Mouse (Mus musculus): ENCODE data around the gene Pex7.

Pex7 gene

DNA sequence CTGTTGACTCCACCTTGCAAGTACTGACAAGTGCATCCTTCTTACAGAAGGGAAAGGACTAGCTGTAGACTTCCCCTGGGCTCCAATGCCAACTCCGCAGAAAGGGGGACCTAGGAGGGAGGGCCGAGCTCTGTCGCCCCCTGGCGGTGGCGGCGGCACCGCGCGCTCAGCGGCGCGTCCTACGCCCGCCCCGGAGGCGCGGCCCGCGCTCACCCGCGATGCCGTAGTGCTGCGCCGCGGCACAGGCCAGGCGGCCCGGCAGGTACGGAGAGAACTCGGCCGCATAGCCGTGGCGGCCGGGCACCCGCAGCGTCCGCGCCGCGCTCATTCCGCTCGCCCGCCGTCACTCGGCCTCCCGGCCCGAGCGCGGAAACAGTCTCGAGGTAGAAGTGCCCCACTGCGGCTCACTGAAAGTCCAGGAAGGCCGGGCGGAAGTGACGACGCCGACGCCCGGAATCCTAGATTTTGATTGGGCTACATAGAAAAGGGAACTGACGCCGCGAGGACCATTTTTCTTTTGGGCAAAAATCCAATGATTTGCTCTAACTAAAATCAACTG lies at the start of gene Pex7:
TSS of gene Pex7 (minus strand) at position 444 of the 559 bp plus-strand sequence.
- no peak for DNase-seq (ENCODE audit: extremely low read depth, low read depth, low spot score)

DNA sequence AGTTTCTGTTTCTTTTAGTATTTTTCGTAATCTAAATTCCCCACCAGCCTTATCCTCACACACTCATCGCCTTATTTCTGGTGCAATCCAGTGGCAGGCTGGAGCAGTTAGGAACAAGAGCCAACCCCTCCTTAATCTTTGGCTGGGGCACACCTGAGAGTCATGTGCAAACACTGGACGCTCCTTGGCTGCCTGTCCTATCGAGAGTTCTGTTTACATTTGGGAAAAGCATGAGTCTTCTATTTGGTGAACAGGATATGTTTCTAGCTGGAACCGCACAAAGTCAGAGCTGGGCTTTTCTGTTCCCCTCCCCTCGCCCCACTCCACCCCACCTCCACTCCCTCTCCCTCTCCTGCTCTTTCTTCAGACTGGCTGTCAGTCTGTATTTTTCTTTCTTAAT lies 49.3 kb upstream of the Pex7 start:
- DNase-seq (ENCODE audit: extremely low read depth, low read depth, low spot score) = no peak

DNA sequence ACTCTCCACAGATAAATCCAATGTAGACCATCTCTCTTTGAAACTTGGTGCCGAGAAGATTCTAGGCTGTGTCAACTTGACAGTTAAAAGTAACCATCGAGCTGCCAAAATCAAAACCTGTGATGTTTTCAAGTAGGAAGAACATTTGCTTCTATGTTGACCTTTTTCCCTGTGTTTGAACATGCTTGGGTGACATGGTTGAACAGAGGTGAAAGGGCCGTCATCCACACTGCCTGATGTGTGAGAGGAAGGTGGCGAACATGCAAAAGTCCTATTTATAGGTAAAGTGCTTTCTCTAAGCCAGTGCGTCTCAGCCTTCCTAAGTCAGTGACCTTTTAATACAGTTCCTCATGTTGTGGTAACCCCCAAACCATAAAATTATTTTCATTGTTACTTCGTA lies 48.3 kb upstream of the Pex7 start:
- DNase-seq (ENCODE audit: extremely low read depth, low read depth, low spot score) = no peak

DNA sequence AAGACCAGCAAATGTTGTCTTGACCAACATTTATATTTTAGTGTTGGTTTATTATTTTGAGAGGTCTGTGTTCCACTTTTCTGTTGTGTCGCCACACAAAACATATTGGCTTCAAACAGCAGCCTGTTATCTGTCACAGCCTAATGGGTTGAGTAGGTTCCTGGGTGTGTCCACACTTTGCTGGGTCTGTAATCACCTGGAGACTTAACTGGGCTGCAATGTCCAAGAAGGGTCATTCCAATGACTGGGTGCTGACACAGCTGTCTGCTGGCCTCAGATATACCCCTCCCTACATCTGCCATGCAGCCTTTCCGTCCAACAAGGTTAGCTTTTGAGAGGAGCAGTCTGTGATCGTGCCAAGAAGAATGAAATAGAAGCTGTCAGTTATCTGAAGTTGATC lies 47.1 kb upstream of the Pex7 start:
- no peak for DNase-seq (ENCODE audit: extremely low read depth, low read depth, low spot score)

DNA sequence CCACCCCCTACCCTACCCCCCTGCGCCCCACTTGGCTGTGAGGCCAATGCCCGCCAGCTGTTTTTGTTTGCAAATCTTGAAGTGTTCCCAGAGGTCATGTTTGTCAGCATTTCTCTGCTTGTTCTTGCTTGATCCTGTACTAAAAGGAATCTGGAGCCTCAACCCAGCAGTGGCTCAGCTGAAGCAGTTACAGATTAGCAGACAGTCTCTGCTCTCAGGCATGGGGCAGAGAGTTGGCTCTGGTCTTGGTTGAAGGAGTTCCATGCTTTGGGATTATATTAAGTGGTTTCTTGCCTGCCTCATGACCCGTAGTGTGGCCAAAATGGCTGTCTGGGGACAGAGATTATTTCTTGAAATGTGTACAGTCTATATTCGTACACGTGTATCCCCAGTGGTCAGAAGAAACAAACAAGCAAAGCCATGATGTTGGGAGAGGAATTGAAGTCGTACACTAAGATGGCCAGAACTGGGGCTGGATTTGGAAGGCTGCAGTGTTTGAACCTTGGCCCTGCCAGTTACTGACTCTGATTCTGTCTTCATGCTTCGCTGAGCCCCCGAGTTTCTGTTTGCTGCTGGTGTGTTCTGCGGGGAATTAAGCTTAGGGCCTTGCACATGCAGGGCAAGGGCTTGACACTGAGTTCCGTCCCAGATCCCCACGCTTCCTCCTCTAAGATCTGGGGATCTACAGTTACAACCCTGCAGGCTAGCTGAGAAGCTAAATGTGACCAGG lies 45.7 kb upstream of the Pex7 start:
- no peak for DNase-seq (ENCODE audit: extremely low read depth, low read depth, low spot score)

DNA sequence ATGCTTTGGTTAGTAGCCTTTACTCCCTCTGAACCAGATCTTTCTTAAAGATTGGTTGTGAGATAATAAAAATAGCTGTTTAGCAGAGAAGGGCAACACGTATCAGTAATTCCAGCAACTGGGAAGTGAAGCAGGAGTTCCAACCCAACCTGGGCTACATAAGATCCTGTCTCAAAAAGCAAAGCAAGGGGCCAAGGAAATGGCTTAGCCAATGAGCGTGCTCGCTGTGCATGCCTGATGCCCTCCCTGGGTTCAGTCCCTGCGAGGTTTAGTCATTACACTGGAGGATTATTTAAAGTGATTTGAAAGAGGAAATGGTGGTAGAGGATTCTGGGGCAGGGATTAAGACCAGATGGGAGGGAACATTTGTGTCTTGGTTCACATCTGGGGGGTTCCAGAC lies 41.6 kb upstream of the Pex7 start:
- DNase-seq (ENCODE audit: extremely low read depth, low read depth, low spot score) = no peak

DNA sequence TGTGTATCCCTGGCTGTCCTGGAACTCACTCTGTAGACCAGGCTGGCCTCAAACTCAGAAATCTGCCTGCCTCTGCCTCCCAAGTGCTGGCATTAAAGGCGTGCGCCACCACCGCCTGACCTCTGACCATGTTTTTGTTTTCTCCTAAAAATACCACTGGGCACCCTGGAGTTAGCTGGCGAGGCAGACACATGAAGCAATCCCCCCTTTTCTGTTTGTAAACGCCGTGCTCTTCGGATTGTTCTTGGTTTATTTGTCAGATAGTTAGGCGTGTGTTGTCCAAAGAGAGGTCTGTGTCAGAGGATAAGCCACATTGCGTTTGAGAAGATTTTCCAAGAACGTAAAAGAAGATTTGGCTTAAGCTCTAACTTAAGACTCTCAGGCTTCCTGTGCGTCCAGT lies 40.9 kb upstream of the Pex7 start:
- no peak for DNase-seq (ENCODE audit: extremely low read depth, low read depth, low spot score)

DNA sequence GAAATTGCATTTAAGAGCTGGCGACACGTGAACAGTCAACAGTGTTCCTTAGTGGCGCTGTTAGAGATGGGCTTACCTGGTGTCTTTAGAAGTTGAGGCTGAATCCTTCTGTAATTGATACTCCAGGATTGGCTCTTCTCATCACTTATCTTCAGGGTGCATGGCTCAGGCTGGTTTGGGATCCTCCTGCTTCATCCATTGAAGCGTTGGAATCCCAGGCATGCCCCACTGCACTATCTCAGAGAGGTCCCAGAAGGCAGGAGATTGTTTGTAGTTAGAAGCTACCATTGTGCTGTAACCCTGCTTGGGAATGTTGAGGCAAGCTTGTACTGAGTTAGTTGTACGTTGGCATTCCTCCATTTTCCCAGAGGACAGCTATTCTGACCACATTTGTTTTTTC lies 40.4 kb upstream of the Pex7 start:
- no peak for DNase-seq (ENCODE audit: extremely low read depth, low read depth, low spot score)

DNA sequence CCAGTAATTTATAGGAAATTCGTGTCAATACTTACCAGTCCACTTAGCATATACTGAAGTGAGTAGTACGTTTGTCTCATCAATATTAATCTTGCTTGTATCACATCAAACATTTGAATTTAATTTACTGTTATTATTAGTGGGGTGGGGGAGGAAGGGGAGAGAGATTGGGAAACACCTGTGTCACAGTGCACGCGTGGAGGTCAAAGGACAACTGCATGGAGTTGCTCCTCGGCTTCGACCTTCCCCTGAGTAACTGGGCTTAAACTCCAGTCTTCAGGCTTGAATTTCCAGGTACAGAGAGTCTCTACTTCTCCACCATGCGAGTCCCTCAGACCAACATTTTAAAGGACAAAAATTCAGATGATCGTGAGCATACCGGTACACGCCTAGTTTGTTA lies 40.0 kb upstream of the Pex7 start:
- DNase-seq (ENCODE audit: extremely low read depth, low read depth, low spot score) = no peak

DNA sequence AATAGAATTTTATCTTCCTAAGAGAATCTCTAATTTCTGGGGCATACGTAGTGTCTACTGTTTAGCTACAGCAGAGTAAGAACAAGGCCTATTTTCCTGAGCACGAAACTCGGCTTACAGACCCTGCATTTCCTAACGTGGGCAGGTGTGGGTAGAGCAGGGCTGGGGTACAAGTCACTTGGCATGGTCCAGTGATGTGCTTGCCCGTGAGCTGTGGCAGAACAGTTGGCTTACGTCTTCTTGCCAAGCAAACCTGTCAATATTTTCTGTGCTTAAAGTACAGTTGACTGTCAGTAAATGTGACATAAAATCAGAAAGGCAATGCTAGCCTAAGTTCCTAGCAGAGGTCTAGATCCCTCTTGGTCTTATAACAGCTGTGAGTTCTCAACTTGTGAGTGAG lies 39.2 kb upstream of the Pex7 start:
- no peak for DNase-seq (ENCODE audit: extremely low read depth, low read depth, low spot score)

DNA sequence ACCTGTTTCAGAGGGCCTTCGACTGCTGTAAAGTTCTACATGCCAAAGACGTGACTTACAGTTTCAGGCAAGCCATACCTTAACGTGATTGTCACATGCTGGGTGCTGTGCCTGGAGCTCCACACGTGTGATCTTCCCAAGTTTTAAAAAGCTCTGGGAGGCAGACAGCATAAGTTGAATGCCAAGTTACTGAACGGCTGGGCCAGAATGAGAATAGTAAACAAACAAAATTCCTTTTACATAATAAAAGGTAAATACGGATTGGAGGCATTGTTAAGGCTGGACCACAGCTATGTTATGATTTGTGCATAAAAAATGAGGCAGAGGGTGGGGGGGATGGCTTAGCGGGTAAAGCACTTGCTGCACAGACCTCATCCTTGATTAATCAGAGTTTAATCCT lies 38.2 kb upstream of the Pex7 start:
- no peak for DNase-seq (ENCODE audit: extremely low read depth, low read depth, low spot score)

DNA sequence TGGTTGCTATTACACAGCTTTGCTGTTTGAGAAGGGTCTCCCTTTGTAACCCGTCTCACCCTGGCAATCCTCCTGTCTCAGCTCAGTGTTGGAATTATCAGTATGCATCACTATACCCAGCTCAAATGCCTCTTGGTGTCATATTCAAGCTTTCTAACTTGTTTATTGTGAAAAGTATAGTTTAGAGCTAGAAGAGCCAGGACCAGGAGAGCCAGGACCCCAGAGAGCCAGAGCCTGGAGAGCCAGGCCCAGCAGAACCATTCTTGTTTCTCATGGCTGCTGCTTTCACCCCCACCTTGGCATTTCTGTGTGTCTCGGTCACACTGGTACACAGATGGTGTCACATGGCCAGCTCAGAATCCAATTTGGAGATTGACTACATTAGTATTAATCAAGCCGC lies 35.1 kb upstream of the Pex7 start:
- no peak for DNase-seq (ENCODE audit: extremely low read depth, low read depth, low spot score)

DNA sequence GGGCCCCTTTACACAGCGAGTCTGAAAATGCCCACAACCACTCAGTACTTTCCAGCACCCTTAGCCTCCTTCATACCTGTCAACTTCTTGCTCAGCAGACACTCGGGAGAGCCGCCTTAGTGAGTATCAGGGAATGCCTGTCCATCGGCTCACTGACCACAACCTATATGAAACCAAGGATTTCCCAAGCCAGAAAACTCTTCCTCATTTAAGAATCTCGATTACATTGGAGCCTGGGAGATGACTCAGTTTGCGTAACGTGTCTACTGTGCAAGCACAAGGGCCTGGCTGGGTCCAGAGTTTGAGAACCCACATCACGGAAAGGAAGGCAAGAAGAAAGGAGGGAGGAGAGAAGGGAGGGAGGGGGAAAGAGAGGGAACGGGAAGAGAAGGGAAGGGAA lies 34.4 kb upstream of the Pex7 start:
- no peak for DNase-seq (ENCODE audit: extremely low read depth, low read depth, low spot score)

DNA sequence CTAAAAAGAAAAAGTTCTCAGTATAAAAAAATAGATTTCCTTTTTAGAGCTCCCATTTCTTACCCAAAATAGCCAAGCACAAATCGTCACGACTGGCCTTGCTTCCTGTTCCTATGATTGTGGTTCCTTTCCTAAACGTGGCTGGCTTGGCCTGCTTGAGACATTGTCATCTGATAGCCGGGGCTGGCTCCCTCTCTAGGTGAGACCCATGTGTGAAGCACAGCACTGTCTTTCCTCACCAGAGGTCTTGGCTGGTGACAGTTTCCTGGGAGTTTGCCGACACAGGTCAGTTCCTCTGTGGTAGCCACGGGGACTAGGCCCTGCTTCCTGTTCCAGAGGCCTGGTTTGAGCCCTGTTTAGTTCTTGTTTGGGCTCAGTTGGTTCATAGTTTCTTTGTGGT lies 33.6 kb upstream of the Pex7 start:
- no peak for DNase-seq (ENCODE audit: extremely low read depth, low read depth, low spot score)

DNA sequence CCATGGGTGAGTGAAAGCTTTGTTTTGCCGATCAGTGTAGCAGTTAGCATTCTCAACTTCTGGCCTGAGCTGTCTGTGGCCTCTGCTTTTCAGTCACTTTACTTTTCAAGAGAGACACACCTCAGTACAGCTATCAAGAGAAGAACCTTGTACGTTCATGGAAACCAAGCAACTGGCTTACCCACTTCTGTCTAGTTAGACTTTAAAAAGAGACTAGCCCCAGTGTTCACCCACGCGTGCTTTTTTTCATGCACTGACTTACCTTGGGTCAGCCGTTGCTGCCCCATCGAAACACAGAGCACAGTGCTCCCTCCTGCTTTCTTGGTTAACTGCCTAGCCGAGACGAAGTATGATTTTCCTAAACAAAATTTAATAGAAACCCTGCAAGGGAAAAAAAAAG lies 33.1 kb upstream of the Pex7 start:
- DNase-seq (ENCODE audit: extremely low read depth, low read depth, low spot score) = no peak

DNA sequence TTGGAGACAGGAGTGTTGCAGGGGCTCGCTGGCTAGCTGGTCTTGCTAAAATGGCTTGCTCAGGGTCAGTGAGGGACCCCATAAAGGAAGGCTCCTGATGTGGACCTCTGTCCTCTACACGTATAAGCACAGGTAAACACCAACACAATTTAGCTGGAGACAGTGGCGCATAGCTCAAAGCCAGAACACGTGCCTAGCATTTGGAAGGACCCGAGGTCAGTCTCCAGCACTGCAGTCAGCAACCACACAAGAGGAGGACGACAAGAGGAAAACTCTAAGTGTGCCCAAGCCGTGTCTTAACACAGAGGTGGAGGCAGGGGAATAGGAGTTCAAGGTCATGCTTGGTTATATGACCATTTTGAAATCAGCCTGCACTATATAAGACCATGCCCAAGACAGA lies 32.6 kb upstream of the Pex7 start:
- no peak for DNase-seq (ENCODE audit: extremely low read depth, low read depth, low spot score)

DNA sequence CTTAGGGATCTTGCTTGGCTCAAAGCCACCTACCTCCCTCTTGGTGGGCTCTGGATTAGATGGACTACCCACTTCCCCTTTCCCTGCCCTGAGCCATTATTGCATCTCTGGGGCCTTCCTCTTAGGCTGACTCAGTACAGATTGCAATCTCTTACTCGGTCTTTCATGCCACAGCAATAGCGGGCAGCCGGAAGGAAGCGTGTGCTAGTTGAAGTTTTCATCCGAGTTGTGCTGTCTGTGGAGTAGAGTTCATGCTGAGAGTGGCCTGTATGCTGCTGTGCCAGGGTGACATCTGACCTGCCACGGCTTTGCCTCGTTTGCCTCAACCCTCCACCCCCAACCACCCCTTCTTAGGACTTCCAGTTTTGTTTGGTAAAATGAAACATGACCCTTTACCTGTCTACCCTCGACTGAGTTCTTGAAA lies 31.8 kb upstream of the Pex7 start:
- DNase-seq (ENCODE audit: extremely low read depth, low read depth, low spot score) = no peak

DNA sequence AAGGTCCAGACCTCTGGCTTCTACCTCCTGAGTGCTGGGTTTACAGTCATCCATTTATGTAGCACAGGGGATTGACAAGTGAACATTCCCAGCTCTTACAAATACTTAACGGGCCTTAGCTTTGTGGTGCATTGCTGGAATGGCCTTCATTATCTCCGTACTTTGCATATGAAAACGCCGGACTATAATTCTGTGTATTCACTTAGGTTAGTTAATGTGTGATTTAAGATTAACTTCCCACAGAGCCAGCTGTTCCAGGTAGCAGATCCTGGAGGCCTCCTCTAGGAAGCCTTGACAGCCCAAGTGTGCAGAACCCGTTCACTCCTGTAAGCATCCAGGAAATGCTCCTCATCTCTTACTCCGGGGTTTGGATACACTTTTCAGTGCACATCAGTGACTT lies 31.2 kb upstream of the Pex7 start:
- no peak for DNase-seq (ENCODE audit: extremely low read depth, low read depth, low spot score)

DNA sequence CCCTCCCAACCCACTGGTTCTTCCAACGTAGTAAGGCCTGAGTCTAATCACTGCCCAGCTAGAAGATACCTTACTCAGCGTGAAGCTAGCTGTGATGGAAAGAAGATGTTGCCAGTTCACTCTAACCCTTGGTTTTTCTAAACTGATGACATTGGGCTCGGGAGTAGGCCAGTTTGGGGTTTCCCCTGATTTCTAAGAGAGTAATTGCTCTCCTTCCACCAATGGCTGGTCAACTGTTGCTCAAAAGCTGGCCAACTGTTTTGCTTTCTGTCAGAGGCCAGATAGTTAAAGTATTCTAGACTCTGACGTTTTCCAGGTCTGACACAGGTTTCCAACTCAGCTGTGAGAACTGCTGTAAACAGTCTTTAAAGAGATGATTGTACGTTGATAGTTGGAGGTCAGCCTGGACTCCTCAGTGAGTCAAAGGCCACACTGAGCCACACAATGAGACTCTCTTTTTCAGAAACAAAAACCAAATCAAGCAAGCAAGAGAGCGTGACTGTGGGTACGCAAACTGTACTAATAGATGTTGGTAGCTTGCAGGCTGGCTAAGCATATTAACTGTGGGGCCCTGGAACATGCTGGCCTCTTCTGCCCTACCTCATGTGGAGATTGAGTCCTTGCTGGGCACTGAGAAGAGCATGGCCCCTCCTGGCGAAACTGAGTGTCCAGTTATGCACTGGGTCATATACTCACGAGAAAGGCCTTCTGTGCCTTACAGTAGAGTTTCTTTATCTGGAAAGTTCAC lies 29.6 kb upstream of the Pex7 start:
- no peak for DNase-seq (ENCODE audit: extremely low read depth, low read depth, low spot score)

DNA sequence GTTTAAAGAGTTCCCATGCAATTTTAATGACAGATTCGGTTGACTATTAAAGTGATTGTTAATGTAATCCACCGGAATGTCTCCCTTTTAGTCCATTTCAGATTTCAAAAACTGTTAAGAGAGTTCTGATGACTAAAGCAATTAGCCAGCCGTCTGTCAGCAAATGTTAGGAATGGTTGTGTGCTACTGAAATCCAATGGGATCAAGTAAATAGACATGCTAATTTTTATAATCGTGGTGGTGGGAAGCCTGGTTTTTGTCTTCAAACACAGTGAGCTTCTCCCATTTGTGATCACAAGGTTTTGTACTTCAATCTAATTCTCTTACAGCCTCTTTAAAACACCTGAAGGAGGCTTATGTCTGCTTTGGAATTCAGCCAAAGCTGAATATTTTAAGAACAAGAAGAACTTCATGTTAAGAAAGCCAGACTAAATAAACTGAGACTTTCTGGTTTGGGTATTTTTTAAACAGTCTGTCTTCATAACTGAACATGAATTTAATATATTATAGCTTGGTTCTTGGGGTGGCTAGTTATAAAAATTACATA lies 28.4 kb upstream of the Pex7 start:
- no peak for DNase-seq (ENCODE audit: extremely low read depth, low read depth, low spot score)

DNA sequence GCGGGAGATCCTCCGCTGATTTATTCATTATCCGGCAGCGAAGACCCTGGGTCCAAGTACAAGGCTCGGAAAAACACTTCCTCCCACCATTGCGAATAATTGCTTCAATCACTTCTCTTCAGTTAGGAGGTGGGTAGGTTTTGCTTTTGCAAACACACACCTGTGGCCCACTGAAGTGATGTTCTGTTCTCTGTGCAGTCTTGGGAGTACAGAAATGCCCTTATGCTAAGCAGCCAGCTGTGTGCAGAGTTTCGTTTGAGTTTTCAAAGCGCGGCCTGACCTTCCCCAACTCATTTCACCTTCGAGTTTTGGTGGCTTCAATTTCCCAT lies 27.8 kb upstream of the Pex7 start:
- no peak for DNase-seq (ENCODE audit: extremely low read depth, low read depth, low spot score)

Measured in fat pad, adult 2 months (tissue).